Mouse (Mus musculus): ENCODE data around the gene Cacfd1.

- TF ChIP-seq EP300 (IDR thresholded peaks at IDR 0.05; ENCODE audit: low read depth) (no peak), CTCF (IDR thresholded peaks at IDR 0.05; ENCODE audit: low read depth) (no peak)
Measured at GRCm38 (mm10) chr2:27069646-27070045, 59.9 kb downstream of the Cacfd1 start.

Data from liver, embryonic 14.5 days (tissue).